9 mouse cellular contexts compared by ENCODE assay signal in genomic region chr11:30657069-30657468, GRCm38 (mm10). TPM values are rescaled to one million over a fixed set of nuclear protein-coding genes. Genes with fewer than 3 reads are reported as not detected.
DNase-seq lines count a peak whose midpoint lies in the region; ATAC-seq and TF ChIP-seq lines count a peak whose summit lies in the region.
"Had no signal": no experiment of that assay in that cellular context is flagged by ENCODE, and none has a peak within 500 bp of the region (broad histone marks: within the 10 kb centered on the region; RNA-seq: fewer than 3 reads in every experiment).

No protein-coding gene starts in this region.

- ATAC-seq in forebrain, embryonic 13.5 days, result peak; percentile 85
- ATAC-seq in kidney, embryonic 14.5 days (ENCODE audit: low FRiP score, low TSS enrichment), result peak; percentile 43; the same call in 1 of the 2 replicates
- 0 out of 2 replicates have a peak, but pooled peaks have one; percentile 24 for ATAC-seq in megakaryocyte, adult 5-6 weeks (ENCODE audit: poor library complexity, severe bottlenecking)
- peak; percentile 40; the same call in 1 of the 2 replicates for ATAC-seq in stomach, embryonic 16.5 days (ENCODE audit: insufficient read depth, low FRiP score)

- WGBS in forebrain, embryonic 13.5 days, result 30% methylated on average over 2 of the region's 2 CpGs
- WGBS in kidney, embryonic 14.5 days, result 29% methylated on average over 2 of the region's 2 CpGs
- 24% methylated on average over 2 of the region's 2 CpGs for WGBS in stomach, embryonic 16.5 days

- no peak for TF ChIP-seq POLR2A in brain, embryonic 14.5 days (IDR thresholded peaks at IDR 0.05; ENCODE audit: borderline replicate concordance, extremely low read depth, insufficient read depth, insufficient read length, poor library complexity, severe bottlenecking)

- TF ChIP-seq CTCF in brain, embryonic 14.5 days (IDR thresholded peaks at IDR 0.05; ENCODE audit: borderline replicate concordance, extremely low read depth, insufficient read depth, insufficient read length), result peak; percentile 65; the same call in 1 of the 2 replicates

- H3K36me3 ChIP-seq in forebrain, embryonic 13.5 days (ENCODE audit: poor library complexity, severe bottlenecking), result no peaks in the 10 kb centered on the region
- H3K36me3 ChIP-seq in kidney, embryonic 14.5 days (ENCODE audit: control insufficient read depth, insufficient read depth, low read length), result no peaks in the 10 kb centered on the region
- no peaks in the 10 kb centered on the region for H3K36me3 ChIP-seq in stomach, embryonic 16.5 days (ENCODE audit: control insufficient read depth, insufficient read depth, low read length)
- H3K36me3 ChIP-seq: limb, embryonic 15.5 days had no signal

- H3K4me2 ChIP-seq in forebrain, embryonic 13.5 days, result no peak overlapping the region
- H3K4me2 ChIP-seq in kidney, embryonic 14.5 days (replicated peaks; ENCODE audit: low read depth, low read length), result no peak overlapping the region
- H3K4me2 ChIP-seq in stomach, embryonic 16.5 days (ENCODE audit: low read depth, low read length), result no peak overlapping the region
- H3K4me2 ChIP-seq: limb, embryonic 15.5 days had no signal

- no peak overlapping the region for H3K9ac ChIP-seq in forebrain, embryonic 13.5 days
- no peak overlapping the region for H3K9ac ChIP-seq in kidney, embryonic 14.5 days (ENCODE audit: low read depth, low read length)
- H3K9ac ChIP-seq in stomach, embryonic 16.5 days (ENCODE audit: low read length), result no peak overlapping the region
- H3K9ac ChIP-seq: limb, embryonic 15.5 days had no signal

- no peaks in the 10 kb centered on the region for H3K4me1 ChIP-seq in forebrain, embryonic 13.5 days
- H3K4me1 ChIP-seq in kidney, embryonic 14.5 days (ENCODE audit: control insufficient read depth, insufficient read depth, low read length), result no peaks in the 10 kb centered on the region
- H3K4me1 ChIP-seq in stomach, embryonic 16.5 days (ENCODE audit: control insufficient read depth, insufficient read depth, low read length), result no peaks in the 10 kb centered on the region
- H3K4me1 ChIP-seq: limb, embryonic 15.5 days had no signal

- DNase-seq in thymus, postnatal 0 days (ENCODE audit: low spot score), result peak; percentile 21
- DNase-seq in thymus, adult 18-20 months, result no peak
- DNase-seq in brain, embryonic 14.5 days (ENCODE audit: low read depth), result peak; percentile 77
- DNase-seq in spleen, postnatal 36 days (ENCODE audit: low spot score in 2 of 2), result no peak

- no peaks in the 10 kb centered on the region for H3K9me3 ChIP-seq in forebrain, embryonic 13.5 days (replicated peaks)
- H3K9me3 ChIP-seq in kidney, embryonic 14.5 days (ENCODE audit: control insufficient read depth, low read length), result no peaks in the 10 kb centered on the region
- H3K9me3 ChIP-seq in stomach, embryonic 16.5 days (replicated peaks; ENCODE audit: control insufficient read depth, low read length), result no peaks in the 10 kb centered on the region
- H3K9me3 ChIP-seq: limb, embryonic 15.5 days had no signal

- no peak overlapping the region for H3K4me3 ChIP-seq in forebrain, embryonic 13.5 days
- no peak overlapping the region for H3K4me3 ChIP-seq in kidney, embryonic 14.5 days (ENCODE audit: low read length)
- no peak overlapping the region for H3K4me3 ChIP-seq in stomach, embryonic 16.5 days (replicated peaks; ENCODE audit: low read length)
- H3K4me3 ChIP-seq: limb, embryonic 15.5 days had no signal

- H3K27ac ChIP-seq in forebrain, embryonic 13.5 days, result no peak overlapping the region
- no peak overlapping the region for H3K27ac ChIP-seq in kidney, embryonic 14.5 days (ENCODE audit: low read depth, low read length)
- no peak overlapping the region for H3K27ac ChIP-seq in stomach, embryonic 16.5 days (ENCODE audit: low read length)
- H3K27ac ChIP-seq: limb, embryonic 15.5 days had no signal

- no peaks in the 10 kb centered on the region for H3K27me3 ChIP-seq in forebrain, embryonic 13.5 days
- no peaks in the 10 kb centered on the region for H3K27me3 ChIP-seq in kidney, embryonic 14.5 days (ENCODE audit: control insufficient read depth, insufficient read depth, low read length)
- H3K27me3 ChIP-seq in stomach, embryonic 16.5 days (ENCODE audit: control insufficient read depth, insufficient read depth, low read length), result no peaks in the 10 kb centered on the region
- H3K27me3 ChIP-seq: limb, embryonic 15.5 days had no signal

RNA-seq across cellular contexts. Expression of gene Acyp2, which starts 7.7 kb away (rescaled TPM):
- polyA plus RNA-seq in thymus, postnatal 0 days (2015; fragmentation: Nextera tagmentation; extraction: Ambion mirVana), result 12.7 and 13.3 TPM in 2 replicates
- polyA plus RNA-seq in brain, embryonic 14.5 days (2012; rRNA removed), result 6.0 and 8.1 TPM in 2 replicates
- polyA plus RNA-seq in forebrain, embryonic 13.5 days (2015; fragmentation: Nextera tagmentation; extraction: Ambion mirVana), result 8.3 and 10.1 TPM in 2 replicates
- polyA plus RNA-seq in kidney, embryonic 14.5 days (2014; fragmentation: Nextera tagmentation; extraction: Ambion mirVana), result 22.2 and 34.9 TPM in 2 replicates
- total RNA-seq in megakaryocyte, adult 5-6 weeks (2015), result 0.59 and 1.9 TPM in 2 replicates
- 1.6 and 2.6 TPM in 2 replicates for total RNA-seq in megakaryocyte, adult 5-6 weeks (2017)
- 10.1 and 14.6 TPM in 2 replicates for polyA plus RNA-seq in stomach, embryonic 16.5 days (2015; fragmentation: Nextera tagmentation; extraction: Ambion mirVana)

Comparison
In these comparisons a context has a peak if more than half of its experiments do, and no peak if none do; other contexts are left out.
1. DNase-seq: peak in thymus, postnatal 0 days (single experiment) and brain, embryonic 14.5 days (single experiment); none in thymus, adult 18-20 months (0 of 2) and spleen, postnatal 36 days (0 of 2).
2. ATAC-seq: peak in every context shown above with its lines; median percentile 85 in forebrain, embryonic 13.5 days; 43 in kidney, embryonic 14.5 days; 40 in stomach, embryonic 16.5 days; 24 in megakaryocyte, adult 5-6 weeks.